Mouse (Mus musculus) lung, postnatal 10 days (tissue): ENCODE data around the gene Btbd35f14.
"Not testable (repeated sequence)": the region's sequence is repeated elsewhere in the genome, so short reads cannot be mapped to it uniquely, and the experiment has no call there.

Experiments
- DNase-seq: peaks from one replicate; pipeline ENCODE4 v3.0.0; 2021

The Btbd35f14 gene

DNA sequence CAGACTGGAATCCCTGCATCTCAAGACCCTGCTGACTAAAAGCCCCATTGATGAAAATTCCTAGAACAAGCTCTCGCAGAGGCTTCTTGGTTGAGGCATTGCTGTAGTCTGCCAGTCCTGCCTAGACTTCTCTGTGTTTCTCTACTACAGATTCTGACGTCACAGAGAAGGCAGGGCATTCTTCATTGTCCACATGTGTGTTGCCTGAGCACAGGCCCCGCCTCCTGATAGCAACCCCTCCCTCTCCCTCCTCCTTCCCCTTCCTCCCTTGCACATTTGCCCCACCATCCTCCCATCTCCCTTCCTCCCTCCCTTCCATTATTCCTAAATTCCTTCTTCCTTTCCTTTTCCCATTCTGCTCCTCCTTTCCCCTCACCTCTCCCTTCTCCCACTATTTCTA is at the start of gene Btbd35f14:
Gene Btbd35f14, minus strand, starts transcription at position 101 of the 400 bp plus-strand sequence.
- DNase-seq: not testable (repeated sequence)

DNA sequence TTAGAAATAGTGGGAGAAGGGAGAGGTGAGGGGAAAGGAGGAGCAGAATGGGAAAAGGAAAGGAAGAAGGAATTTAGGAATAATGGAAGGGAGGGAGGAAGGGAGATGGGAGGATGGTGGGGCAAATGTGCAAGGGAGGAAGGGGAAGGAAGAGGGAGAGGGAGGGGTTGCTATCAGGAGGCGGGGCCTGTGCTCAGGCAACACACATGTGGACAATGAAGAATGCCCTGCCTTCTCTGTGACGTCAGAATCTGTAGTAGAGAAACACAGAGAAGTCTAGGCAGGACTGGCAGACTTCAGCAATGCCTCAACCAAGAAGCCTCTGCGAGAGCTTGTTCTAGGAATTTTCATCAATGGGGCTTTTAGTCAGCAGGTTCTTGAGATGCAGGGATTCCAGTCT is 45.3 kb downstream of the Btbd35f14 start, which contains the start of gene Btbd35f13:
Gene Btbd35f13, plus strand, starts transcription at position 301 of the 400 bp plus-strand sequence.
- not testable (repeated sequence) for DNase-seq
